8 mouse cellular contexts compared by ENCODE assay signal in genomic region chr13:100730153-100730860, GRCm38 (mm10). TPM values are rescaled to one million over a fixed set of nuclear protein-coding genes. Genes with fewer than 3 reads are reported as not detected.
DNase-seq lines count a peak whose midpoint lies in the region; ATAC-seq and TF ChIP-seq lines count a peak whose summit lies in the region.

No protein-coding gene starts in this region.

- H3K4me2 ChIP-seq in embryonic facial prominence, embryonic 15.5 days (replicated peaks), result peak overlapping the region; percentile 61
- H3K4me2 ChIP-seq in hindbrain, embryonic 15.5 days, result peak overlapping the region; percentile 91
- peak overlapping the region; percentile 77 for H3K4me2 ChIP-seq in lung, postnatal 0 days (replicated peaks; ENCODE audit: low read depth, low read length)
- peak overlapping the region; percentile 63 for H3K4me2 ChIP-seq in stomach, embryonic 16.5 days (ENCODE audit: low read depth, low read length)

- no peak for TF ChIP-seq EP300 in lung, postnatal 0 days (IDR thresholded peaks at IDR 0.05)

- H3K27ac ChIP-seq in heart, embryonic 10.5 days, result peak overlapping the region; percentile 97
- H3K27ac ChIP-seq in embryonic facial prominence, embryonic 15.5 days (replicated peaks), result peak overlapping the region; percentile 94
- H3K27ac ChIP-seq in hindbrain, embryonic 15.5 days (replicated peaks), result peak overlapping the region; percentile 90
- peak overlapping the region; percentile 95 for H3K27ac ChIP-seq in lung, postnatal 0 days (ENCODE audit: low read length)
- H3K27ac ChIP-seq in stomach, embryonic 16.5 days (ENCODE audit: low read length), result peak overlapping the region; percentile 94

- H3K9ac ChIP-seq in embryonic facial prominence, embryonic 15.5 days, result peak overlapping the region; percentile 86
- peak overlapping the region; percentile 95 for H3K9ac ChIP-seq in hindbrain, embryonic 15.5 days
- peak overlapping the region; percentile 91 for H3K9ac ChIP-seq in lung, postnatal 0 days (replicated peaks; ENCODE audit: low read depth)
- H3K9ac ChIP-seq in stomach, embryonic 16.5 days (ENCODE audit: low read length), result peak overlapping the region; percentile 97

- 2% methylated on average over 30 of the region's 30 CpGs for WGBS in heart, embryonic 10.5 days
- WGBS in embryonic facial prominence, embryonic 15.5 days, result under 1% methylated on average over 30 of the region's 30 CpGs
- WGBS in hindbrain, embryonic 15.5 days, result 2% methylated on average over 30 of the region's 30 CpGs
- under 1% methylated on average over 30 of the region's 30 CpGs for WGBS in lung, postnatal 0 days
- WGBS in stomach, embryonic 16.5 days, result under 1% methylated on average over 30 of the region's 30 CpGs

- ATAC-seq in G1E (ENCODE audit: extremely low read depth, insufficient number of reproducible peaks, low FRiP score, poor library complexity, severe bottlenecking), result 0 out of 2 replicates have a peak, but pooled peaks have one; percentile 22
- ATAC-seq in embryonic facial prominence, embryonic 15.5 days (ENCODE audit: insufficient number of reproducible peaks, low FRiP score, low TSS enrichment, low read depth), result no peak
- ATAC-seq in hindbrain, embryonic 15.5 days (ENCODE audit: low FRiP score, low read depth), result peak; percentile 90
- ATAC-seq in lung, postnatal 0 days, result peak; percentile 4
- ATAC-seq in stomach, embryonic 16.5 days (ENCODE audit: insufficient read depth, low FRiP score), result no peak; the same call in 1 of the 2 replicates

- H3K4me1 ChIP-seq in heart, embryonic 10.5 days, result peaks cover 24% of the 10 kb centered on the region
- peaks cover 32% of the 10 kb centered on the region for H3K4me1 ChIP-seq in G1E (ENCODE audit: insufficient read depth, low read depth, low read length)
- H3K4me1 ChIP-seq in embryonic facial prominence, embryonic 15.5 days, result peaks cover 22% of the 10 kb centered on the region
- H3K4me1 ChIP-seq in hindbrain, embryonic 15.5 days (replicated peaks), result peaks cover 23% of the 10 kb centered on the region
- H3K4me1 ChIP-seq in lung, postnatal 0 days (ENCODE audit: insufficient read depth, low read depth, low read length), result no peaks in the 10 kb centered on the region
- H3K4me1 ChIP-seq in stomach, embryonic 16.5 days (ENCODE audit: control insufficient read depth, insufficient read depth, low read length), result peaks cover 11% of the 10 kb centered on the region

- no peak for TF ChIP-seq CTCF in G1E (IDR thresholded peaks at IDR 0.05; ENCODE audit: low read depth, low read length)
- no peak for TF ChIP-seq CTCF in lung, postnatal 0 days (IDR thresholded peaks at IDR 0.05)

- DNase-seq in heart, embryonic 10.5 days (ENCODE audit: low spot score), result no peak
- DNase-seq in heart, adult 8-10 months (ENCODE audit: low spot score), result no peak
- DNase-seq in G1E (ENCODE audit: low spot score), result no peak
- no peak for DNase-seq in lung, postnatal 0 days (ENCODE audit: low spot score)
- DNase-seq in urinary bladder, postnatal 14 days (ENCODE audit: low spot score), result no peak

- H3K36me3 ChIP-seq in heart, embryonic 10.5 days, result peaks cover 29% of the 10 kb centered on the region
- H3K36me3 ChIP-seq in G1E (replicated peaks), result peaks cover 46% of the 10 kb centered on the region
- peaks cover 15% of the 10 kb centered on the region; the same call in 1 of the 2 replicates for H3K36me3 ChIP-seq in embryonic facial prominence, embryonic 15.5 days
- H3K36me3 ChIP-seq in hindbrain, embryonic 15.5 days, result peaks cover 17% of the 10 kb centered on the region
- no peaks in the 10 kb centered on the region for H3K36me3 ChIP-seq in lung, postnatal 0 days (ENCODE audit: insufficient read depth, low read length)
- H3K36me3 ChIP-seq in stomach, embryonic 16.5 days (ENCODE audit: control insufficient read depth, insufficient read depth, low read length), result peaks cover 7% of the 10 kb centered on the region

- no peaks in the 10 kb centered on the region for H3K9me3 ChIP-seq in heart, embryonic 10.5 days
- no peaks in the 10 kb centered on the region for H3K9me3 ChIP-seq in G1E (replicated peaks)
- H3K9me3 ChIP-seq in embryonic facial prominence, embryonic 15.5 days (replicated peaks), result no peaks in the 10 kb centered on the region
- H3K9me3 ChIP-seq in hindbrain, embryonic 15.5 days, result no peaks in the 10 kb centered on the region
- no peaks in the 10 kb centered on the region for H3K9me3 ChIP-seq in lung, postnatal 0 days (ENCODE audit: low read length)
- no peaks in the 10 kb centered on the region for H3K9me3 ChIP-seq in stomach, embryonic 16.5 days (replicated peaks; ENCODE audit: control insufficient read depth, low read length)

- no peaks in the 10 kb centered on the region for H3K27me3 ChIP-seq in heart, embryonic 10.5 days (ENCODE audit: insufficient read depth, poor library complexity, severe bottlenecking)
- H3K27me3 ChIP-seq in G1E (ENCODE audit: insufficient read depth, low read length), result no peaks in the 10 kb centered on the region
- no peaks in the 10 kb centered on the region for H3K27me3 ChIP-seq in embryonic facial prominence, embryonic 15.5 days
- H3K27me3 ChIP-seq in hindbrain, embryonic 15.5 days, result no peaks in the 10 kb centered on the region
- H3K27me3 ChIP-seq in lung, postnatal 0 days (replicated peaks; ENCODE audit: insufficient read depth, low read length), result no peaks in the 10 kb centered on the region
- no peaks in the 10 kb centered on the region for H3K27me3 ChIP-seq in stomach, embryonic 16.5 days (ENCODE audit: control insufficient read depth, insufficient read depth, low read length)

- peak overlapping the region; percentile 82 for H3K4me3 ChIP-seq in heart, embryonic 10.5 days
- peak overlapping the region; percentile 95 for H3K4me3 ChIP-seq in G1E (ENCODE audit: low read depth, low read length)
- H3K4me3 ChIP-seq in embryonic facial prominence, embryonic 15.5 days (replicated peaks), result peak overlapping the region; percentile 84
- H3K4me3 ChIP-seq in hindbrain, embryonic 15.5 days, result peak overlapping the region; percentile 95
- H3K4me3 ChIP-seq in lung, postnatal 0 days (ENCODE audit: low read depth, low read length), result peak overlapping the region; percentile 80
- peak overlapping the region; percentile 97 for H3K4me3 ChIP-seq in stomach, embryonic 16.5 days (replicated peaks; ENCODE audit: low read length)

RNA-seq across cellular contexts. Expression of gene Cdk7, which starts 0.4 kb away (rescaled TPM):
- polyA plus RNA-seq in heart, embryonic 10.5 days (2016; fragmentation: Nextera tagmentation; extraction: Ambion mirVana), result 86.2 and 106 TPM in 2 replicates
- 10 to 100 TPM; 17.1 to 24.8 (median 19.6) TPM for total RNA-seq in heart, adult 8-10 months (2022)
- total RNA-seq in G1E (2014; fragmentation: Nextera tagmentation) (65.8 and 66.2 TPM in 2 replicates), G1E (2017) (106 and 107 TPM in 2 replicates)
- 11.3 and 28.8 TPM in 2 replicates for polyA plus RNA-seq in G1E (2012)
- 89.0 and 89.6 TPM in 2 replicates for polyA plus RNA-seq in embryonic facial prominence, embryonic 15.5 days (2015; fragmentation: Nextera tagmentation; extraction: Ambion mirVana)
- polyA plus RNA-seq in hindbrain, embryonic 15.5 days (2015; fragmentation: Nextera tagmentation; extraction: Ambion mirVana), result 38.9 and 39.8 TPM in 2 replicates
- polyA plus RNA-seq in lung, postnatal 0 days (2015; fragmentation: Nextera tagmentation; extraction: Ambion mirVana), result 52.5 and 54.8 TPM in 2 replicates
- polyA plus RNA-seq in stomach, embryonic 16.5 days (2015; fragmentation: Nextera tagmentation; extraction: Ambion mirVana), result 69.4 and 78.0 TPM in 2 replicates

RNA-seq across cellular contexts. Expression of gene Mrps36, which starts 14.2 kb away (rescaled TPM):
- 202 and 238 TPM in 2 replicates for polyA plus RNA-seq in heart, embryonic 10.5 days (2016; fragmentation: Nextera tagmentation; extraction: Ambion mirVana)
- 100 to 1,000 TPM; 179 to 227 (median 201) TPM for total RNA-seq in heart, adult 8-10 months (2022)
- total RNA-seq in G1E (2014; fragmentation: Nextera tagmentation) (95.1 and 106 TPM in 2 replicates), G1E (2017) (210 and 276 TPM in 2 replicates)
- 238 and 317 TPM in 2 replicates for polyA plus RNA-seq in G1E (2012)
- 120 and 122 TPM in 2 replicates for polyA plus RNA-seq in embryonic facial prominence, embryonic 15.5 days (2015; fragmentation: Nextera tagmentation; extraction: Ambion mirVana)
- 144 and 150 TPM in 2 replicates for polyA plus RNA-seq in hindbrain, embryonic 15.5 days (2015; fragmentation: Nextera tagmentation; extraction: Ambion mirVana)
- polyA plus RNA-seq in lung, postnatal 0 days (2015; fragmentation: Nextera tagmentation; extraction: Ambion mirVana), result 114 and 122 TPM in 2 replicates
- 147 and 163 TPM in 2 replicates for polyA plus RNA-seq in stomach, embryonic 16.5 days (2015; fragmentation: Nextera tagmentation; extraction: Ambion mirVana)

RNA-seq across cellular contexts. Expression of gene Cenph, which starts 45.4 kb away (rescaled TPM):
- polyA plus RNA-seq in heart, embryonic 10.5 days (2016; fragmentation: Nextera tagmentation; extraction: Ambion mirVana), result 28.9 and 38.1 TPM in 2 replicates
- total RNA-seq in heart, adult 8-10 months (2022), result under 1 TPM in 2 of 4 experiments, not detected in 2; 0.25 to 0.28 TPM
- total RNA-seq in G1E (2014; fragmentation: Nextera tagmentation), result 72.2 and 79.8 TPM in 2 replicates
- total RNA-seq in G1E (2017), result 82.8 and 98.3 TPM in 2 replicates
- 45.1 and 53.4 TPM in 2 replicates for polyA plus RNA-seq in G1E (2012)
- 26.1 and 29.6 TPM in 2 replicates for polyA plus RNA-seq in embryonic facial prominence, embryonic 15.5 days (2015; fragmentation: Nextera tagmentation; extraction: Ambion mirVana)
- polyA plus RNA-seq in hindbrain, embryonic 15.5 days (2015; fragmentation: Nextera tagmentation; extraction: Ambion mirVana), result 8.5 and 9.1 TPM in 2 replicates
- 2.5 and 2.9 TPM in 2 replicates for polyA plus RNA-seq in lung, postnatal 0 days (2015; fragmentation: Nextera tagmentation; extraction: Ambion mirVana)
- 24.9 and 25.7 TPM in 2 replicates for polyA plus RNA-seq in stomach, embryonic 16.5 days (2015; fragmentation: Nextera tagmentation; extraction: Ambion mirVana)

RNA-seq across cellular contexts. Expression of gene Ccnb1, which starts 56.1 kb away (rescaled TPM):
- 295 and 306 TPM in 2 replicates for polyA plus RNA-seq in heart, embryonic 10.5 days (2016; fragmentation: Nextera tagmentation; extraction: Ambion mirVana)
- under 1 TPM in 3 of 4 experiments, not detected in 1; 0.19 to 0.63 (median 0.28) TPM for total RNA-seq in heart, adult 8-10 months (2022)
- total RNA-seq in G1E (2014; fragmentation: Nextera tagmentation), result 275 and 281 TPM in 2 replicates
- 312 and 341 TPM in 2 replicates for total RNA-seq in G1E (2017)
- 6.0 and 7.1 TPM in 2 replicates for polyA plus RNA-seq in G1E (2012)
- polyA plus RNA-seq in embryonic facial prominence, embryonic 15.5 days (2015; fragmentation: Nextera tagmentation; extraction: Ambion mirVana), result 167 and 170 TPM in 2 replicates
- 49.1 and 62.1 TPM in 2 replicates for polyA plus RNA-seq in hindbrain, embryonic 15.5 days (2015; fragmentation: Nextera tagmentation; extraction: Ambion mirVana)
- polyA plus RNA-seq in lung, postnatal 0 days (2015; fragmentation: Nextera tagmentation; extraction: Ambion mirVana), result 8.8 and 10.9 TPM in 2 replicates
- polyA plus RNA-seq in stomach, embryonic 16.5 days (2015; fragmentation: Nextera tagmentation; extraction: Ambion mirVana), result 173 and 187 TPM in 2 replicates

Comparison
In these comparisons a context has a peak if more than half of its experiments do, and no peak if none do; other contexts are left out.
1. ATAC-seq: peak in G1E (single experiment), hindbrain, embryonic 15.5 days (single experiment) and lung, postnatal 0 days (single experiment); none in embryonic facial prominence, embryonic 15.5 days (single experiment) and stomach, embryonic 16.5 days (single experiment).
2. Peak in every context shown above with its lines, with median percentiles within 50 percentile points of each other: H3K27ac ChIP-seq, H3K4me3 ChIP-seq, H3K4me2 ChIP-seq and H3K9ac ChIP-seq.